Mouse (Mus musculus) gonadal fat pad, adult 2 months (tissue): ENCODE data around the gene Oxct2a. TPM values are rescaled to one million over a fixed set of nuclear protein-coding genes. Genes with fewer than 3 reads are reported as not detected.
"Not testable (repeated sequence)": the region's sequence is repeated elsewhere in the genome, so short reads cannot be mapped to it uniquely, and the experiment has no call there.

Source experiments
- DNase-seq: peaks from one replicate; pipeline ENCODE4 v3.0.0-alpha.2; 2012; ENCODE audit warnings: low read depth
- polyA plus RNA-seq: library from polyadenylated mRNA; depleted of rRNA; stranded (reverse); fragments of >200 nt; gene quantifications from 2 replicates; pipeline ENCODE4 v1.2.3, GENCODE M21; 2012

Gene Oxct2a
- polyA plus RNA-seq, 1 experiment: 1.5 TPM

GRCm38 (mm10) chr4:123313010-123313409 is 10.4 kb downstream of the Oxct2a start:
- DNase-seq: no peak

- DNase-seq: no peak
Observed at GRCm38 (mm10) chr4:123311845-123312244, 11.6 kb downstream of the Oxct2a start.

- no peak for DNase-seq
Observed at GRCm38 (mm10) chr4:123308292-123308691, 15.1 kb downstream of the Oxct2a start.

- no peak for DNase-seq
Observed at GRCm38 (mm10) chr4:123306999-123307398, 16.4 kb downstream of the Oxct2a start.

- no peak for DNase-seq
Observed at GRCm38 (mm10) chr4:123305789-123306188, 17.6 kb downstream of the Oxct2a start.

GRCm38 (mm10) chr4:123298980-123299670 is 24.3 kb downstream of the Oxct2a start:
- DNase-seq: no peak

GRCm38 (mm10) chr4:123298226-123298625 is 25.2 kb downstream of the Oxct2a start:
- no peak for DNase-seq

GRCm38 (mm10) chr4:123297195-123297960 is 26.1 kb downstream of the Oxct2a start:
- DNase-seq: peak; percentile 70

- no peak for DNase-seq
Observed at GRCm38 (mm10) chr4:123296148-123296534, 27.3 kb downstream of the Oxct2a start.

GRCm38 (mm10) chr4:123295516-123296147 is 27.8 kb downstream of the Oxct2a start:
- no peak for DNase-seq

GRCm38 (mm10) chr4:123295026-123295425 is 28.4 kb downstream of the Oxct2a start:
- DNase-seq: not testable (repeated sequence)

GRCm38 (mm10) chr4:123293661-123294443 is 29.6 kb downstream of the Oxct2a start:
- DNase-seq: no peak

GRCm38 (mm10) chr4:123292989-123293388 is 30.4 kb downstream of the Oxct2a start:
- DNase-seq: no peak

- DNase-seq: no peak
Observed at GRCm38 (mm10) chr4:123292390-123292789, 31.0 kb downstream of the Oxct2a start.

- DNase-seq: no peak
Observed at GRCm38 (mm10) chr4:123289038-123289437, 34.4 kb downstream of the Oxct2a start.

GRCm38 (mm10) chr4:123286790-123287189 is 36.6 kb downstream of the Oxct2a start:
- no peak for DNase-seq

- no peak for DNase-seq
Observed at GRCm38 (mm10) chr4:123284731-123285624, 38.5 kb downstream of the Oxct2a start.

- DNase-seq: not testable (repeated sequence)
Observed at GRCm38 (mm10) chr4:123283675-123284064, 39.8 kb downstream of the Oxct2a start.

GRCm38 (mm10) chr4:123282915-123283674 is 40.3 kb downstream of the Oxct2a start:
- DNase-seq: not testable (repeated sequence)

- no peak for DNase-seq
Observed at GRCm38 (mm10) chr4:123282500-123282899, 40.9 kb downstream of the Oxct2a start.
